Mouse (Mus musculus) lung, postnatal 0 days (tissue): ENCODE data around the gene Brox. TPM values are rescaled to one million over a fixed set of nuclear protein-coding genes. Genes with fewer than 3 reads are reported as not detected.
A peak's percentile ranks its signal among the peaks of the same experiment; 100 is the strongest.

Experiments used
- ATAC-seq: fragments of 200-750 bp; cut with Nextera tagmentation; 2 replicates; pipeline ENCODE4 v1.8.0; 2017; ENCODE audit warnings: moderate library complexity
- DNase-seq: peaks from one replicate; pipeline ENCODE4 v3.0.0-alpha.2; 2016; ENCODE audit warnings: low spot score
- H3K27ac ChIP-seq: fragments of 300-500 bp; sonication (generic); 2 replicates; pipeline ENCODE4 v1.5.1; 2014; ENCODE audit warnings: antibody characterized with exemption, mild to moderate bottlenecking, low read length, mixed read lengths
- H3K27me3 ChIP-seq: fragments of 300-500 bp; sonication (generic); replicated peaks from 2 replicates; pipeline ENCODE4 v1.6.1; 2014; ENCODE audit warnings: low read length, mixed read lengths; ENCODE audit not compliant: insufficient read depth
- H3K36me3 ChIP-seq: fragments of 300-500 bp; sonication (generic); 2 replicates; pipeline ENCODE4 v1.6.1; 2014; ENCODE audit warnings: low read length, mixed read lengths; ENCODE audit not compliant: insufficient read depth
- H3K4me1 ChIP-seq: fragments of 300-500 bp; sonication (generic); 2 replicates; pipeline ENCODE4 v1.6.1; 2014; ENCODE audit warnings: antibody characterized with exemption, low read depth, low read length, mixed read lengths; ENCODE audit not compliant: insufficient read depth
- H3K4me2 ChIP-seq: fragments of 300-500 bp; sonication (generic); replicated peaks from 2 replicates; pipeline ENCODE4 v1.6.1; 2014; ENCODE audit warnings: low read depth, mild to moderate bottlenecking, low read length, moderate library complexity, mixed read lengths
- H3K4me3 ChIP-seq: fragments of 300-500 bp; sonication (generic); 2 replicates; pipeline ENCODE4 v1.5.1; 2014; ENCODE audit warnings: low read depth, low read length
- H3K9ac ChIP-seq: fragments of 300-500 bp; sonication (generic); replicated peaks from 2 replicates; pipeline ENCODE4 v1.6.1; 2014; ENCODE audit warnings: low read depth, mild to moderate bottlenecking
- H3K9me3 ChIP-seq: fragments of 300-500 bp; sonication (generic); 2 replicates; pipeline ENCODE4 v1.6.1; 2016; ENCODE audit warnings: low read length, mixed read lengths
- CTCF ChIP-seq: IDR thresholded peaks from 2 replicates; pipeline ENCODE4 v1.5.1; 2016; ENCODE audit warnings: antibody characterized with exemption, mild to moderate bottlenecking
- EP300 ChIP-seq: IDR thresholded peaks from 2 replicates; pipeline ENCODE4 v1.6.1; 2016; ENCODE audit warnings: antibody characterized with exemption, mild to moderate bottlenecking, control low read depth
- WGBS: fragments of 180-500 bp; shearing (Covaris S2); extraction: QIAGEN DNeasy Blood & Tissue Kit; methylation state at CpG from one replicate; pipeline ENCODE4 v1.1.7; 2014; 5-methylcytosine and 5-hydroxymethylcytosine counted together
- polyA plus RNA-seq: library from polyadenylated mRNA; unstranded; fragments of >200 nt; fragmentation: Nextera tagmentation; extraction: Ambion mirVana; gene quantifications from 2 replicates; pipeline ENCODE4 v1.2.1, GENCODE M21; 2015

Gene Brox
- polyA plus RNA-seq, 1 experiment from 2014 or later, result 37.7 TPM

DNA sequence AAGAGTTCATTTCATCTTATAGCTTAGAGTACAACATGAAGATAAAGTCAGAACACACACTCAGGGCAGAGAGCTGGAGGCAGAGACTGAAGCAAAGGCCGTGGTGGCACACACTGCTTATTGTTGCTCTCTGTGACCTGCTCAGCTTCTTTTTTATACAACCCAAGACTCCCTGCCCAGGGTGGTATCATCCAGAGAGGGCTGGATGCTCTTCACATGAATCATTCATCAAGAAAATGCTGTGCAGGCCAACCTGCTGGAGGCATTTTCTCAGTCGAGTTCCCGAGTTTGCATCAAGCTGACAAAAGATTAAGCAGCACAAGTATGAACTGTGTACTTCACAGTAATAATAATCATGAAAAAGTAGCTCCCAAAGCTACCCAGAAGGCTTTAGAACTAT lies 8.7 kb downstream of the Brox start:
- ATAC-seq (no peak), DNase-seq (no peak)
- WGBS, result 88% methylated on average over 3 of the region's 3 CpGs
- Histone ChIP-seq H3K36me3 (peaks cover 43% of the 10 kb centered on the region), H3K27ac (no peak overlapping the region), H3K9ac (no peak overlapping the region), H3K4me2 (no peak overlapping the region), H3K9me3 (no peaks in the 10 kb centered on the region), H3K4me1 (no peaks in the 10 kb centered on the region), H3K27me3 (no peaks in the 10 kb centered on the region), H3K4me3 (no peak overlapping the region)
- no peak for TF ChIP-seq EP300
- no peak for TF ChIP-seq CTCF

DNA sequence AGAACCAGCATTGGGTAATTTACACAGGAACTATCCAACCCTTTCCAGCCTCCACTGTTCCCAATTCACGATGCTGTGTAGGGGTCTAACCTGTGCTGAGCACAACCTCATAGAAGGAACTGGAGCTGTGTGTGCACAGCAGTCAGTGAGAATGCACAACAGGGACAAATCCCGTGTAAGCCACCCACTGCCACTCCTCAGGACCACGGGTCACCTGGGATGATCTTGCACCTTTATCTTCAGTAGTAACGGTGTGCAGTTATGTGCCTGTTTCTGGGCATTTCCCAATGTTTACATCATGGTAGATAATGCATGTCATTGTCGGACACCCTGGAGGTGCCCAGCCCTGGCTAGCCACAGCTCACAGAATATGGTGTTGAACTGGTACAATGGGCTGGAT lies 21.3 kb downstream of the Brox start:
- peaks cover 16% of the 10 kb centered on the region for H3K36me3 ChIP-seq
- H3K9me3 ChIP-seq, result no peaks in the 10 kb centered on the region
- H3K4me2 ChIP-seq, result no peak overlapping the region
- WGBS, result 55% methylated on average over 5 of the region's 5 CpGs
- DNase-seq, result no peak
- H3K4me1 ChIP-seq, result no peaks in the 10 kb centered on the region
- TF ChIP-seq CTCF (no peak), EP300 (no peak)
- no peak for ATAC-seq
- H3K9ac ChIP-seq, result no peak overlapping the region
- H3K27ac ChIP-seq, result no peak overlapping the region
- no peak overlapping the region for H3K4me3 ChIP-seq
- no peaks in the 10 kb centered on the region for H3K27me3 ChIP-seq

- no peak overlapping the region for H3K4me2 ChIP-seq
- H3K4me1 ChIP-seq, result no peaks in the 10 kb centered on the region
- H3K4me3 ChIP-seq, result no peak overlapping the region
- ATAC-seq (no peak), DNase-seq (no peak)
- TF ChIP-seq EP300 (no peak), CTCF (no peak)
- no peaks in the 10 kb centered on the region for H3K9me3 ChIP-seq
- no peaks in the 10 kb centered on the region for H3K27me3 ChIP-seq
- H3K36me3 ChIP-seq, result peaks cover 4% of the 10 kb centered on the region; the same call in 1 of the 2 replicates
- no peak overlapping the region for H3K9ac ChIP-seq
- no peak overlapping the region for H3K27ac ChIP-seq
- WGBS, result 41% methylated on average over 3 of the region's 3 CpGs
Observed at GRCm38 (mm10) chr1:183274385-183274784, 22.7 kb downstream of the Brox start.

- ATAC-seq (peak; percentile 47; the same call in 1 of the 2 replicates), DNase-seq (peak; percentile 70)
- Histone ChIP-seq H3K4me1 (no peaks in the 10 kb centered on the region), H3K27me3 (no peaks in the 10 kb centered on the region), H3K4me2 (no peak overlapping the region), H3K36me3 (no peaks in the 10 kb centered on the region), H3K9ac (no peak overlapping the region), H3K4me3 (no peak overlapping the region), H3K27ac (no peak overlapping the region), H3K9me3 (no peaks in the 10 kb centered on the region)
- TF ChIP-seq EP300 (no peak), CTCF (peak; percentile 64)
- WGBS, result 52% methylated on average over 10 of the region's 10 CpGs
Observed at GRCm38 (mm10) chr1:183272867-183273818, 23.9 kb downstream of the Brox start.

DNA sequence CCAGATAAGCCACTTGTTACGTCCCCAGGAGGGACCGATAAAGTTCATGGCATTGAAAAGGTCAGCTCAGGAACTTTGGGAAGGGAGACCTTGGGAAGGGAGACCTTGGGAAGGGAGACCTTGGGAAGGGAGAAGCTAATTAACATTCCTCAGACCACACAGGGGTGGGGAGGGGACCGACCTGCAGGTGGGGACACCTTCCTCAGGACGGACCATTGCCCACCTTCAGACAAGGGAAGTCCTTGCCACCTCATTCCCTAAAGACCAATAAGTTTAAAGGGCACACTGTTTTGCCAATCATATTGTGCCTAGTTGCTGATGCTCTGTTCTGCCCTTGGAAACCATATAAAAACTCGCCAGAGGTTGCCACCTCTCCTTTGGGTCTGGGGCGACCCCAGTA lies 29.4 kb downstream of the Brox start:
- DNase-seq (no peak), ATAC-seq (no peak)
- no peaks in the 10 kb centered on the region for H3K9me3 ChIP-seq
- no peak overlapping the region for H3K27ac ChIP-seq
- 66% methylated on average over 6 of the region's 6 CpGs for WGBS
- H3K27me3 ChIP-seq, result no peaks in the 10 kb centered on the region
- TF ChIP-seq EP300 (no peak), CTCF (no peak)
- no peaks in the 10 kb centered on the region for H3K36me3 ChIP-seq
- no peak overlapping the region for H3K4me2 ChIP-seq
- H3K4me3 ChIP-seq, result no peak overlapping the region
- H3K9ac ChIP-seq, result no peak overlapping the region
- no peaks in the 10 kb centered on the region for H3K4me1 ChIP-seq

DNA sequence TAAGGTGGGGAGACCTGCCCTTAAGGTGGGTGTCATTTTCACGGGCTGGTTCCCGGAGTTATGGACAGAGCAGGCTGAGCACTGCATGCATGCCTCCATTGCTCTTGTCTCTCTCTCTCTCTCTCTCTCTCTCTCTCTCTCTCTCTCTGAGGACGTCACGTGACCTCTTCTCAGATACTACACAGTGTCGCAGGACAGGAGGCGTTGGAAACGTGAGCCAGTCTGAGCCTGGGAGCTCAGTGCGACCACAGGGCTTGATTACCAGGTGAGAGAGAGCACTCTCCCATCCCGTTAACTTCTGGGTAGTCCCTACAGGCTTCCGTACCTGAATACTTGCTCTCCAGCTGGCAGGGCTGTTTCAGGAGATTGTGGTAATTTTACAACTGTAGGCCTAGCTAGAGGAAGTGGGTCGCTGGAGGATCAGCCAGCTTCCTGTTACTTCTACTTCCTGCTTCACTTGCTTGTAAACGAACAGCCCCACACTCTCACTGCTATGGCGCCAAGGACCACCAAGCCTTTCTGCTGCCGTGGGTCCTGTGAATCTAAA lies 31.1 kb downstream of the Brox start:
- no peak for ATAC-seq
- no peak overlapping the region for H3K4me3 ChIP-seq
- H3K36me3 ChIP-seq, result no peaks in the 10 kb centered on the region
- 44% methylated on average over 14 of the region's 14 CpGs for WGBS
- DNase-seq, result peak; percentile 36
- no peak for TF ChIP-seq EP300
- TF ChIP-seq CTCF, result no peak
- H3K27me3 ChIP-seq, result no peaks in the 10 kb centered on the region
- H3K4me2 ChIP-seq, result no peak overlapping the region
- no peak overlapping the region for H3K9ac ChIP-seq
- no peaks in the 10 kb centered on the region for H3K4me1 ChIP-seq
- no peak overlapping the region for H3K27ac ChIP-seq
- no peaks in the 10 kb centered on the region for H3K9me3 ChIP-seq
